Mouse (Mus musculus): ENCODE measurements at regions not wholly inside any gene's neighbourhood (a gene's known extent, or its start where the extent isn't known, plus 50 kb on each side); places are given as distances from the start of the nearest gene placed in this dataset.

- in situ Hi-C loops (cut with MboI, MseI) = loop anchor here (10.0 kb wide), 1 partner anchor 1419 kb away; no protein-coding TSS in a partner anchor
Observed at GRCm38 (mm10) chr5:126565817-126566216, 675.8 kb upstream of the Tmem132c start.

DNA sequence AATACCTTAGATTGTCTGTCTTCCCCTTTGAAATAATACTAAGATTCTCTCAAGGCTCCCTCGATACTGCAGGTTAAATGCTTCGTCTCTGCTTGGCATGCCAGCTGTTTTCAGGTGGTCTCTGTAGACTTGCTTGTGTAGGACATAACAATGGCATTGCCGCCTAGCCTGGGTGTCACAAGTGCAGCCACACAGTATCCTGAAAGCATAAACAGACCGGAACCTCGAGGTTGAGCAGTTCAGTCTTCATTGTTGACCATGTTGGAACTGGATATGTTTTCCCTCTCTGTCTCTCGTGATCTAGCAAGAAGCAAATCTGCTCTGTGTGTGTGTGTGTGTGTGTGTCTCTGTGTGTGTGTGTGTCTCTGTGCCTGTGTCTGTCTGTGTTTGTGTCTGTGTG is 675.4 kb upstream of the Tmem132c start:
- in situ Hi-C loops (cut with MboI, MseI) = loop anchor here (10.0 kb wide), 1 partner anchor 1419 kb away; no protein-coding TSS in a partner anchor

- in situ Hi-C loops (cut with MboI, MseI) = no loop called here
Observed at GRCm38 (mm10) chr5:126573766-126574165, 667.8 kb upstream of the Tmem132c start.

- in situ Hi-C loops (cut with MboI, MseI) = no loop called here
Observed at GRCm38 (mm10) chr5:126597786-126598330, 643.8 kb upstream of the Tmem132c start.

DNA sequence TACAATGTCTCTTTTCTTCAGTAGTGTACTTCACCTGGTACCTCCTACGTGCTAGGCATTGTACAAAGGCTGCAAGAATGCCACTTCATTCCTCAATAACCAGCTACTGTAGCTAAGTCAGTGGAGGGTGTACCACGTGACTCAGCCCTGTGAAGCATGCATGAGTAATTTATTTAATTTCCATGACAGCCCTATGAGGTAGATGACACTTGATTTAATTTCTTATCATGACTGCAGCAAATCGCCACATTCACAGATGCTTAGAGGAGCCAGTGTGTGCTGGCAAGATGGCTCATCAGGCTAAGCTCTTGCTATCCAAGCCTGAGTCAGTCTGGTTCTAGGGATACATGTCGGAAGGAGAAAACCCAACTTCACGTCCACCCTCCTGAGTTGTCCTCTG is 642.0 kb upstream of the Tmem132c start:
- in situ Hi-C loops (cut with MboI, MseI) = no loop called here

GRCm38 (mm10) chr5:126606756-126607155 is 634.9 kb upstream of the Tmem132c start:
- in situ Hi-C loops (cut with MboI, MseI) = no loop called here

DNA sequence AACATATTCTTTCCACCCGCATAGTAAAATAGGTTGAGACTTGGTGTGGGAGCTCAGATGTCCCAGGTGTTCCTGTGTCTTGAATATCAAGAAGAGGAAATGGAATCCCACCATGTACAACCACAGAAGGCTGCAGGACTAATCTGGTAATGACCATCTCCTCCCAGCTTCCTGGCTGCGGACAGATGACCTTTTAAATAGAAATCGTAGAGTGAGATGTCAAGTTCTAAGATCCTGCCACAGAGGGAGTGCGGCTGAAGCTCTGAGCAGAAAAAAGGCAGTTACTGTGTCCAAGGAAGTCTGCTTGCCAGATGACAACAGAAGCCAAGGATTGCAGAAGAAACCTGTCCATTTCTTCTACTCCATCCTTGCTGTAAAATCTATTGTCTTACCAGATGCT is 629.0 kb upstream of the Tmem132c start:
- in situ Hi-C loops (cut with MboI, MseI) = no loop called here

GRCm38 (mm10) chr5:126622551-126622950 is 619.1 kb upstream of the Tmem132c start:
- in situ Hi-C loops (cut with MboI, MseI) = no loop called here

- in situ Hi-C loops (cut with MboI, MseI) = no loop called here
Observed at GRCm38 (mm10) chr5:126623205-126623604, 618.4 kb upstream of the Tmem132c start.

DNA sequence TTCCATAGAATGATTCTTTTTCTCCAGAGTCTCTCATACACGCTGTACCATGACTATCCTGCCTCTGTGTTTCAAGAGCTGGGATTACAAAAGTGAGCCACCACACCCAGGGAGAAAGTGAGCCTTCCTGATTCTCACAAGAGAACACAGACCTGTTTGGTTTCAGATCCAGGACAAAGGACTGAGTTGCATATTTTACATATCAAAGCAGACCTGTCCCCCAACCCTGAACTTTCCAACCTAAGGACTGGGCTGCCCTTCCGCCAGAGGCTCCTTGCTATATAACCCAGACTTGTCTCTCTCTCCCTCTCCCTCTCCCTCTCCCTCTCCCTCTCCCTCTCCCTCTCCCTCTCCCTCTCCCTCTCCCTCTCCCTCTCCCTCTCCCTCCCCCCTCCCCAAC is 611.8 kb upstream of the Tmem132c start:
- in situ Hi-C loops (cut with MboI, MseI) = no loop called here

GRCm38 (mm10) chr5:126650415-126650814 is 591.2 kb upstream of the Tmem132c start:
- in situ Hi-C loops (cut with MboI, MseI) = no loop called here

DNA sequence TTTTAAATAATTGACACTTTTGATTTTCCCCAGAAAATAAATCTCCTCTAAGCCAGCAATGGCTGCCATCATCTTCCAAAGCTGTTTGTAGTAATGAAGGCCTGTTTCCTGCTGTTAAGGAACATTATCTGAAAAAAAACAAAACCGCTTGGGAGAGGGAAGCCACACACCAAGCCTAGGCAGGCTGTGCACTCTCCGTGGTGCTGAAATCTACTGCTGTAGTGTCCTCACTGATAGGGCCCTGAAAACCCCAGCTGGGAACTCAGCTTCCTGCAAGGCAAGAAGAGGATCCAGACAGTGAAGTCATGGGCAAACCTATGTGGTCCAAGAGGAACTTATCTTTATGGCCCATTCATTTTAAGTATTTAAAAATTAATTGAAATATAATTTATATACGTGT is 590.2 kb upstream of the Tmem132c start:
- in situ Hi-C loops (cut with MboI, MseI) = no loop called here

GRCm38 (mm10) chr5:126662648-126663047 is 579.0 kb upstream of the Tmem132c start:
- in situ Hi-C loops (cut with MboI, MseI) = no loop called here

DNA sequence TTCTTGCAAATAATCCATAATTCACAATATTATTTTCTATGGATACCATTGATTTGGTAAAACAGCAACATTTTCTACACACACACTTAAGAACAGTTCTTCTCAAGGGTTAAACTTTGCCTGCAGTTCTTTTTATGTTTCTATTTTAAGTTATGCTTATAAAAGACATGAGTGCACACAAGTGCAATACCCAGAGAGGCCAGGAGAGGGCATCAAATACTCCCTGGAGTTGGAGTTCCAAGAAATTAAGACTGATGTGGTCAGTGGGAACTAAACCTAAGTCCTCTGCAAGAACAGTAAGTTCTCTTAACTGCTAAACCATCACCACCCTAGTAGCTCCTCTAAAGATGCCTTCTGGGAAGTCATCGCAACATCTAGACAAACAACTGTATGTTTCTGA is 570.5 kb upstream of the Tmem132c start:
- in situ Hi-C loops (cut with MboI, MseI) = no loop called here

DNA sequence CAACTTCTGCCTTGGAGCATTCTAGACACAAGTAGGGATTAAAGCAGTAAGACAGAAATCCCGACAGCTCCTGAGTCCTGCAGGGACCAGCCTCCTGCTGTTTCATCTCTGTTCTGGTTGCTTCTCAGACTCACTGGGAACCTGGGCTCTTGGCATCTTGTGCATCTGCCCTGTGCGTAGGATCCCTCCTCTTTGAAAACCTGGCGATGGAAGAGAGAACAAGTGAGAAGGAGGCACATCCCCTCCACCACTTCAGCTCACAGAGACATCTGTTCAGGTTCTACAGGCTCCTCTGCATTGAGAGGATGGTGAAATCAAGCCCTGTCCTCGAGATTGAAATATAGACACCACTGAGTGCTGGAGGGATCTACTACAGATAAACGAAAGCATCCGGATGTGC is 561.3 kb upstream of the Tmem132c start:
- in situ Hi-C loops (cut with MboI, MseI) = no loop called here

DNA sequence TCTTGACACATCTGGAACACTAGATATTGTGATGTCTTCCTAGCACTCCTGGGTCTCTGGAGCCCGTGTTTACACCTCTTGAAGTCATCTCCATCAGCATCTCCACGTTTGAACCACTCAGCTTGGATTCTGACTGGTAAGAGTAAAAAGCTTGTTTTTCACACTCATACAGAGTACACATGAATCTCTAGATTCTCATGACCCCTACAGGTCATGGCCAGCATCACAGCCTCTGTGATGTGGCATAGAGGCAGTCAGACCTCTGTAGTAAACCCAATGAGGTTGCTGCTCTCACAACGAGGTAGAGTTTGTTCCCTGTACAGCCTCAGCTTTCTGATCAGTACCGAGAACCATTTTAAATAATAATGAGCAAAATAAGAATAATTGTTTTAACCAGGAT is 542.3 kb upstream of the Tmem132c start:
- in situ Hi-C loops (cut with MboI, MseI) = no loop called here

- in situ Hi-C loops (cut with MboI, MseI) = no loop called here
Observed at GRCm38 (mm10) chr5:126703516-126704282, 537.9 kb upstream of the Tmem132c start.

DNA sequence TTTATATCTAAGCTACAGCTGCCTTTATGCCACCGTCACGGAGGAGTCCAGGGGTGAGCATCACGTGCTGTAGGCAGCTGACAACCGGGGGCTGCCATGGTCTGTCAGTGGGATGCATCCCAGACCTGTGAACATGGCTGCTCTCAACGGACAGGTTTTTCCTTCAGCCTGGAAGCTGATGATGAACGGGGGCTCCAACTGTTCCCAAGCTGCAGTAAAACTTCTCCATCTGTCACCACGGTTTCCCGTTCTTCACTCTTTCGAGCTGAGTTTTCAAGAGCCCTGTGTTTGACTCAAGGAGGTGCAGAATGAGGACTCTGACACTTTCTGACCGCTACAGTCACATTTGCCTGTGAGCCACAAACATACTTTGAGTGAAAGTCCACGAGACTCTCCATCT is 535.7 kb upstream of the Tmem132c start:
- in situ Hi-C loops (cut with MboI, MseI) = no loop called here

GRCm38 (mm10) chr5:126706701-126707100 is 534.9 kb upstream of the Tmem132c start:
- in situ Hi-C loops (cut with MboI, MseI) = no loop called here

DNA sequence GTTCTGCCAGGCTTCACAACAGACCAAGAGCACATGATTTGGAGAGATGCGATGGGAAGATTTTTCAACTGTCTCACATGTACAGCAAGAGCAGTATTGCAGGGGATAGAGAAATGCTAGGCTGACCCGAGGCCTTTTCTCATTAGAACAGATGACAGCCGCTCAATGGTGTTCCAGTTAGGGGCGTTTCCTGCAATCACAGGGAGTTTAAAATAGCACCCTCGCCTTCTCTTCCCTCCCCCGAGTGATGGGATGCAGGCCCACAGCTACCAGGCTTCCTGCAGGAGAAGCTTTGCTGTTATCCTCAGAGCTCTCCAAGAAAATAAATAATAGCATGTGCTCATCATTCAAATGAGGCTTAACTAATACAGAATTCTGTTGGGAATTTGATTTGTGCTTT is 526.9 kb upstream of the Tmem132c start:
- in situ Hi-C loops (cut with MboI, MseI) = loop anchor here (10.0 kb wide), 1 partner anchor 490 kb away; no protein-coding TSS in a partner anchor

DNA sequence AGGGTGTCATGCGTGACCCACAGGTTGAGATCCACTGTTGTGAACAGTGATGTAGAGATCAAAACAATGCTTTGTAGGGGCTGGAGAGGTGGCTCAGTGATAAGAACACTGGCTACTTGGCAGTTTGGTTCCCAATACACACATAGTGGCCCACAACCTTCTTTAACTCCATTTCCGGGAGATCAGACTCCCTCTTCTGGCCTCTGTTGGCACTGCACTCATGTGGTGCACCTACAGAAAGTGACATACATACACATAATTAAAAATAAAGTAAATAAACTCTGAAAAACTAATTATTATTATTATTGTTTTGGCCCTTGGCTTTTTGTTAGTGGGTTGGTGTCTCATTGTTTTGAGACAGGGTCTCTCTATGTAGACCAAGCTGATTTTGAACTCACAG is 523.2 kb upstream of the Tmem132c start:
- in situ Hi-C loops (cut with MboI, MseI) = loop anchor here (10.0 kb wide), 1 partner anchor 486 kb away; no protein-coding TSS in a partner anchor

DNA sequence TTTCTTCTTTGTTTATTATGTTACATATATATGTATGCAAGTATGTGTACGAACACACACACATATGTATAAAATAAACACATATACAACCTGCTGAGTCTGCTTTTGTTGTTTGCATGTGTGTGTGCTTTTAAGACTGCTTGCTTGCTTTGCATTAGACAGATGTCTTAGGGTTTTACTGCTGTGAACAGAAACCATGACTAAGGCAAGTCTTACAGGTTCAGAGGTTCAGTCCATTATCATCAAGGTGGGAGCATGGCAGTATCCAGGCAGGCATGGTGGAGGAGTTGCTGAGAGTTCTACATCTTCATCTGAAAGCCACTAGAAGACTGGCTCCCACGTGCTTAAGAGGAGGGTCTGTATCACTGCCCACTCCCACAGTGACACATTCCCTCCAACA is 520.3 kb upstream of the Tmem132c start:
- in situ Hi-C loops (cut with MboI, MseI) = no loop called here

All from T-helper 1 cell (primary cell).